Mouse (Mus musculus) CH12.LX (cell line): Measurements from ENCODE around the gene Spag17. TPM values are rescaled to one million over a fixed set of nuclear protein-coding genes. Genes with fewer than 3 reads are reported as not detected.

Experiments used
- DNase-seq: peaks from one replicate; pipeline ENCODE4 v3.0.0-alpha.2; 2013; ENCODE audit errors: extremely low read depth
- H3K27ac ChIP-seq: 2 replicates; pipeline ENCODE4 v1.5.1; 2012; ENCODE audit warnings: low read depth, mild to moderate bottlenecking, control low read depth, moderate library complexity; ENCODE audit not compliant: insufficient read depth
- H3K27me3 ChIP-seq: replicated peaks from 2 replicates; pipeline ENCODE3; 2012; ENCODE audit warnings: inconsistent platforms
- H3K36me3 ChIP-seq, 2 experiments: replicated peaks in 1 of 2; 2 replicates each; pipeline versions ENCODE3 to v1.6.1; 2012; ENCODE audit warnings: inconsistent platforms in 1 of 2, low read length in 1 of 2, mild to moderate bottlenecking in 1 of 2, mixed read lengths in 1 of 2, moderate library complexity in 1 of 2; ENCODE audit not compliant: control insufficient read depth in 1 of 2, insufficient read depth in 1 of 2
- H3K4me1 ChIP-seq, 2 experiments: 2 replicates each; pipeline ENCODE4 v1.6.1; 2012; ENCODE audit warnings: inconsistent platforms in 1 of 2, moderate library complexity in 1 of 2; ENCODE audit not compliant: insufficient read depth in 2 of 2, control insufficient read depth in 1 of 2
- H3K4me2 ChIP-seq: 2 replicates; pipeline ENCODE4 v1.6.1; 2012; ENCODE audit warnings: low read depth, mild to moderate bottlenecking, control low read depth; ENCODE audit not compliant: poor library complexity, insufficient read depth, severe bottlenecking
- H3K4me3 ChIP-seq, 3 experiments: fragments of 150-350 bp in 1 of 3; sonication (generic) in 1 of 3; replicated peaks in 1 of 3; 2 replicates each; pipeline versions ENCODE3 to v1.5.1; 2011 to 2012; ENCODE audit warnings: low read depth in 2 of 3, low read length in 2 of 3, mild to moderate bottlenecking in 2 of 3, moderate library complexity in 2 of 3, control low read depth in 1 of 3, improper control_type of control experiment in 1 of 3, inconsistent platforms in 1 of 3, mixed read lengths in 1 of 3; ENCODE audit not compliant: poor library complexity in 1 of 3
- H3K79me2 ChIP-seq: replicated peaks from 2 replicates; pipeline ENCODE4 v1.6.1; 2012; ENCODE audit warnings: mild to moderate bottlenecking, moderate library complexity; ENCODE audit not compliant: control insufficient read depth, poor library complexity, insufficient read depth, severe bottlenecking; ENCODE audit errors: extremely low read depth
- H3K9ac ChIP-seq: 2 replicates; pipeline ENCODE4 v1.6.1; 2012; ENCODE audit warnings: low read depth, mild to moderate bottlenecking, control low read depth, moderate library complexity; ENCODE audit not compliant: insufficient read depth
- H3K9me3 ChIP-seq: replicated peaks from 2 replicates; pipeline ENCODE3; 2012; ENCODE audit warnings: low read length, inconsistent platforms, mixed read lengths
- BHLHE40 ChIP-seq: IDR thresholded peaks from 2 replicates; pipeline ENCODE4 v1.6.1; 2011; ENCODE audit warnings: mild to moderate bottlenecking, low read depth, low read length, improper control_type of control experiment
- CTCF ChIP-seq, 2 experiments: IDR thresholded peaks in 1 of 2; conservative IDR thresholded peaks in 1 of 2; 2 replicates each; pipeline ENCODE4 v1.5.1; 2011 to 2012; ENCODE audit warnings: low read depth in 2 of 2, low read length in 2 of 2, improper control_type of control experiment in 1 of 2, inconsistent platforms in 1 of 2, mild to moderate bottlenecking in 1 of 2, moderate library complexity in 1 of 2
- GABPA ChIP-seq: IDR thresholded peaks from 2 replicates; pipeline ENCODE4 v1.6.1; 2012; ENCODE audit warnings: low read depth, low read length, improper control_type of control experiment, inconsistent platforms; ENCODE audit not compliant: insufficient replicate concordance
- HCFC1 ChIP-seq: IDR thresholded peaks from 2 replicates; pipeline ENCODE4 v1.6.1; 2012; ENCODE audit warnings: low read depth, mild to moderate bottlenecking, inconsistent platforms, low read length, improper control_type of control experiment
- IRF4 ChIP-seq: IDR thresholded peaks from 2 replicates; pipeline ENCODE4 v1.6.1; 2014; ENCODE audit warnings: low read depth, mild to moderate bottlenecking, inconsistent platforms, low read length, improper control_type of control experiment
- RAD21 ChIP-seq: IDR thresholded peaks from 2 replicates; pipeline ENCODE4 v1.6.1; 2011; ENCODE audit warnings: low read depth, mild to moderate bottlenecking, low read length, improper control_type of control experiment, moderate library complexity
- SMC3 ChIP-seq: IDR thresholded peaks from 2 replicates; pipeline ENCODE4 v1.6.1; 2011; ENCODE audit warnings: low read depth, low read length, improper control_type of control experiment
- UBTF ChIP-seq: IDR thresholded peaks from 2 replicates; pipeline ENCODE4 v1.6.1; 2012; ENCODE audit warnings: low read depth, mild to moderate bottlenecking, inconsistent platforms, low read length, improper control_type of control experiment, moderate library complexity
- USF1 ChIP-seq: IDR thresholded peaks from 2 replicates; pipeline ENCODE4 v1.6.1; 2014; ENCODE audit warnings: low read depth, mild to moderate bottlenecking, inconsistent platforms, low read length, improper control_type of control experiment
- ZC3H11A ChIP-seq: IDR thresholded peaks from 2 replicates; pipeline ENCODE4 v1.6.1; 2012; ENCODE audit warnings: low read depth, mild to moderate bottlenecking, inconsistent platforms, low read length, improper control_type of control experiment
- ZNF384 ChIP-seq: IDR thresholded peaks from 2 replicates; pipeline ENCODE4 v1.6.1; 2012; ENCODE audit warnings: low read depth, low read length, improper control_type of control experiment, inconsistent platforms
- dilution Hi-C: fragments of 300-500 bp; cut with MboI; formaldehyde crosslinking; loops from 2 replicates; pipeline ENCODE4 v1.14.3; 2020; ENCODE audit warnings: low sequenced_read_pairs; ENCODE audit not compliant: extremely low pct_unique_long_range_greater_than_20kb, extremely low pct_ligation_motif_present
- in situ Hi-C: fragments of 300-500 bp; cut with MboI; formaldehyde crosslinking; loops from 3 replicates; pipeline ENCODE4 v1.14.3; 2019; ENCODE audit warnings: low sequenced_read_pairs, low pct_ligation_motif_present, low pct_unique_long_range_greater_than_20kb, mixed read lengths
- polyA plus RNA-seq: library from polyadenylated mRNA; unstranded; fragments of >175 nt; gene quantifications from 2 replicates; pipeline ENCODE4 v1.2.1, GENCODE M21; 2012; ENCODE audit warnings: low read depth; ENCODE audit not compliant: insufficient read length
- total RNA-seq, 2 experiments: library from RNA; depleted of rRNA; stranded (reverse); fragments of 300-350 nt in 1 of 2; fragments of >200 nt in 1 of 2; gene quantifications; 2 replicates each; pipeline ENCODE4 v1.2.3; 2012 to 2014

Gene Spag17
- total and polyA plus RNA-seq, 3 experiments: not detected

- no peaks in the 10 kb centered on the region for H3K9me3 ChIP-seq
- H3K27me3 ChIP-seq: no peaks in the 10 kb centered on the region
- no peaks in the 10 kb centered on the region for H3K79me2 ChIP-seq
- no peak overlapping the region for H3K9ac ChIP-seq
- no peak overlapping the region for H3K4me3 ChIP-seq
- peaks cover 43 to 69% of the 10 kb centered on the region in 2 experiments for H3K36me3 ChIP-seq
- peak; percentile 68 for DNase-seq
- no peak overlapping the region for H3K27ac ChIP-seq
- H3K4me2 ChIP-seq: no peak overlapping the region
- no peaks in the 10 kb centered on the region for H3K4me1 ChIP-seq
- in situ Hi-C loops: loop anchor here (10.0 kb wide), 1 partner anchor 735 kb away; the partner anchor contains the start of gene Trim45
- TF ChIP-seq UBTF (no peak), ZC3H11A (peak; percentile 54), HCFC1 (no peak), RAD21 (peak; percentile 88), IRF4 (no peak), CTCF (conservative IDR thresholded peaks at IDR 0.05 in 1 of 2, IDR thresholded peaks at IDR 0.05 in 1 of 2; ENCODE audit: low read depth in 2 of 2, low read length in 2 of 2) (peak; percentile 51 to 83; a peak in 3 of 4 replicates), SMC3 (peak; percentile 66), USF1 (peak; percentile 35)
- dilution Hi-C loops: no loop called here
Observed at GRCm38 (mm10) chr3:100189444-100189843, 304.2 kb downstream of the Spag17 start.

DNA sequence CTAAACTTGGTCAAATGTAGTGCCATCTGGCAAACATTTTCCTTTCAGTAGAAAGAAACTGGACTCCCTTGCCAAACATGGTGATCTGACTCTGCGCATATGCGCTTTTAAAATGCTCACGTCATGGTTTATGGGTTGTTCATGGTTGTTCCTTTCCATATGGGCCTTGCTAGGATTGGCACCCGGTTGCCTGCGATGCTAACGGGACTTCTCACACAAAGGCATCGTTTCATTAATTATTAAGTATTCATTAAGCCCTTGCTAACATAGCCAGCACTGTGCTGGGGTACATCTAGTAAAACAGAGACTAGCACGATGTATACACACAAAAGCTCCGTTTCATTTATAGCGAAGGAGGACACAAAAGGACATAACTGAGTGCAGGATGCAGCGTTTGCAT is 304.7 kb downstream of the Spag17 start:
- Histone ChIP-seq H3K4me1 (no peaks in the 10 kb centered on the region), H3K27me3 (no peaks in the 10 kb centered on the region), H3K79me2 (no peaks in the 10 kb centered on the region)

More for the DNA sequence above, 304.7 kb downstream of the Spag17 start:
- TF ChIP-seq ZNF384: no peak
- TF ChIP-seq BHLHE40: no peak
- no peak for TF ChIP-seq GABPA
- dilution Hi-C loops: no loop called here
- DNase-seq: no peak
- Histone ChIP-seq H3K4me3 (no peak overlapping the region), H3K9ac (no peak overlapping the region), H3K36me3 (peaks cover 41 to 66% of the 10 kb centered on the region in 2 experiments), H3K27ac (no peak overlapping the region), H3K4me2 (no peak overlapping the region), H3K9me3 (no peaks in the 10 kb centered on the region)
- in situ Hi-C loops: loop anchor here (10.0 kb wide), 2 partner anchors 365 to 735 kb away; partner anchors contain the start of gene Trim45
